Mouse (Mus musculus) R1 (cell line): ENCODE measurements around the gene Cyp2s1.

ENCODE experiments used
- DNase-seq: peaks from one replicate; pipeline ENCODE4 v3.0.0-alpha.2; 2018; ENCODE audit warnings: low read depth, low spot score

The Cyp2s1 gene

DNA sequence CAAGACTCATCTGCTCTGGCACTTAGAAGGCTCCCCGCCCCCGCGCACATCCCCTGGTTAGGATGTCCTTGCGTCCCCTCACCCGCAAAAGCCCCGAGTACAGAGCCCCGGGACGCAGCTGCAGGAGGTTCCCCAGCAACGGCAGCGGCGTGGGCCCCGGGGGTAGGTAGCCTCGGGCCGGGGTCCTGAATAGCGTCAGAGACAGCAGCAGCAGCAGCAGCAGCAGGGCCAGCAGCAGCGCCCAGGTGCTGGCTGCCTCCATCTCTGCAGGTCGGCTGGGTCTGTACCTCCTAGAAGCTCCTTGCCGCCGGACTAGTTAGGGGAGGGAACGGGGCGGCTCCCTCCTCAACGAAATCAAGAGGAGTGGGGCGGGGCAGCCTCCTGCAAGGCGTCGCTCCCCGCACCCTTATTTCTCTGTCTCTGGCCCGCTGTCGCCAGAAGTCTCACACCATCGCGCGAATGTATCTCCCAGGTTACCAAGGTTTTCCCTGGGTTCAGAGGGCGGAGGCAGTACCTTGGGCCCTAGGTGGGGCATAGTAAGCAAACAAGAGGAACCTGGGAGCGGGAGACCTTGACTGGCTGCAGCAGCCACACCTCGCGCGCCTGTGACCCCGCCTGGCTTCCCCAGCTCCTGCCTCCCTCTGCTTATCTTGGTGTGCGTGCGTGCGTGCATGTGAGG, at the start of gene Cyp2s1:
TSS of gene Cyp2s1 (minus strand) at position 673 of the 679 bp plus-strand sequence.
- DNase-seq: peak; percentile 97

DNA sequence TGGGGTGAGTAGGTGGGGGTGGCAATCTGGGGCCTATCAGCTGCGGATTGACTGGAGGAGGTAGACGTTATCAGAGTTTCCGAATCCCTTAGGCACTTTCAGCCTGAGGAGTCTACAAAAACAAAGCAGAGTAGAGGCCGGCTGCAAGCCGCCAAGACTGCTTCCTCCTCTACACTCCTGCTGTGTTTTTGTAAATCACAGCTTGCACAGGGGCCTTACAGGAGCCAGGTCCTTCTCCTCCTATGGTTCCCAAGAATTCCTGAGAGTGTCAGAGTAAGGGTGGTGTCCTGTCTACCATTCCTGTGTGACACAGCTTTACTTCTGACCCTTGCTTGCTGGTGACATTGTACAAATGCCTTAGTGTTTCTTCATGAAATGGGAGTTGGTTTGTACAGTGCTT, 48.1 kb upstream of the Cyp2s1 start:
- peak; percentile 88 for DNase-seq

DNA sequence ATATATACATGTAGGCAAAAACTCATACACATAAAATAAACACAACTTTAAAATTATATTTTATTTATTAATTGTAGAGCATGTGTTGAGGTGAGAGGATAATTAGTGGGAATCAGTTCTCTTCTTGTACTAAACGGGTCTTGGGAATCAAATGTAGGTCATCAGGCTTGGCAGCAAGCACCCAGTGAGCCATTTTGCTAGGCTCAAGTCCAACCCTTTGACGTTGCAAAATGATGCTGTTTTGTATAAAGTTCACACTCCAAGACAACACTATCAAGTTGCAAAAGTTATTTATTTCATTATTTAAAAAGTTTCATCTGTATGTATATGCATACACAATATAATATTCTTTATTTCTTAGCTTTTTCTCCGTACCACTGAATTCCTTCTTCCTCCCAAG, 47.0 kb upstream of the Cyp2s1 start:
- no peak for DNase-seq

- DNase-seq: no peak
Measured at GRCm38 (mm10) chr7:25862365-25862764, 45.7 kb upstream of the Cyp2s1 start.

DNA sequence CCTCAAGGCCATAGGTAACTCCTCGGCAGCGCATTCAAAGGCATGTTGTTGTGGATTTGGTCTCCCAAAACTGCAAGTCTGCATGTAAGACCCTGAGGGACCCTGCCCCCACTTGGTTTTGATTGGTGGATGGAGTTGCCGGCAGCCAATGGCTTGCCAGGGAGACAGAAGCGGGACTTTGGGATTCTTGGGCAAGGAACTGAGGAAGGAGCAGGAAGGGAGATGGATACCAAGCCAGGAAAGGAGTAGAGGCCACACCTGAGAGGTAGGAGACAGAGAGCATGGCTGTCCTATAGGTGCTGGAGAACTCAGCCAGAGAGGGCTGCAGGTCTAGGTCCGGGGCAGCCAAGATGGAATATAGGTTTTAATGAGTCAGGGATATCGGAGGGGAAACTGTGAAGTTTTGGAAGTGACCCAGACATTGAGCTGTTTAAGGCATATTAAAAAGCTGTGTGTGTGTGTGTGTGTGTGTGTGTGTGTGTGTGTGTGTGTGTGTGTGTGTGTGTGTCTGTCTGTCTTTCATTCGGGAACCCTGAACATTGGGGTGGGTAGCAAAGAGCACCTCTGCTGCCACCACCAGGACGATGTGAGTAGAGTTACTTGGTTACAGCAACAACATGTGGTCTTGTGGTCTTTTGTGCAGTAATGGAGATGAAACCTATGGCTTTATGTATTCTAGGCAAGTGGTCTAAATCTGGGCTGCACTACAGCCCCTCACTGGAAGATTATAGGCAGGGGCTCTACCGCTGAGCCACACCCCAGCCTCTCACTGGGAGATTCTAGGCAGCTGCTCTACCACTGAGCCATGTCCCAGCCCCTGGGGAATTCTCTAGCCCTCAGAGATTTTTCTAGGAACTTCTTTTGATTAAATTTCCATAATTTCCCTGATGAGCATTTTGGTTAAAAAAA, 43.5 kb upstream of the Cyp2s1 start:
- DNase-seq: peak; percentile 78

GRCm38 (mm10) chr7:25855082-25855481, 38.4 kb upstream of the Cyp2s1 start:
- peak; percentile 89 for DNase-seq

DNA sequence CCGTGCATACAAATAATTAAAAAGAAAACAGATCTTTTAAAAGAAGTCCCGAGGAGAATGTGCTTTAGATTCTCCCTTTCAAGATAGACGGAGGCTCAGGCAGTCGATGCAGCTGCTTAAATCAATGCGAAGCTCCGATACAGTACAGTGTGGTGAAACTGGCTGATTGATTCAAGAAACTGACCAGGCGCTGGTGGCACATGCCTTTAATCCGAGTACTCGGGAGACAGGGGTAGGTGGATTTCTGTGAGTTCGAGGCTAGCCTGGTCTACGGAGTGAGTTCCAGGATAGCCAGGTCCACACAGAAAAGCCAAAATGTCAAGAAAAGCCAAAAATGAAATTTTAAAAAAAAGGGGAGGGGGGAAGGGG, 31.7 kb upstream of the Cyp2s1 start:
- DNase-seq: peak; percentile 54

- DNase-seq: peak; percentile 94
Measured at GRCm38 (mm10) chr7:25847722-25848443, 31.2 kb upstream of the Cyp2s1 start.

- no peak for DNase-seq
Measured at GRCm38 (mm10) chr7:25844885-25845284, 28.2 kb upstream of the Cyp2s1 start.

- DNase-seq: no peak
Measured at GRCm38 (mm10) chr7:25844423-25844822, 27.7 kb upstream of the Cyp2s1 start.

DNA sequence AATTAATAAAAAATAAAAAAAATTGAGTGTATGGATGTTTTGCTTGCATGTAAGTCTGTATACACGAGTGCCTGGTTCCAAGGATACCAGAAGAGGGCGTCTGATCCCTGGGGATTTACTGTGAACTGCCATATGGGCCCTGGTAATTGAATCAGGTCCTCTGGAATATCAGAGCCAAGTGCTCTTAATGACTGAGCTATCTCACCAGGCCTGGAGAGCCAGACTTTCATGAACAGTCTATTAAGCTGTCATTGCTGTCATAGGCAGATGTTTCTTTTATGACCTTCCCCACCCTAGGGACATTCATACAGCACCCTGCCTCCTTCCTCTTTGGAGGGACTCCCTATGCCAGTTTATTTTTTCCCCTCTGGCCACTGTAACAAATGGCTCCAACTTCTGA, 26.8 kb upstream of the Cyp2s1 start:
- peak; percentile 51 for DNase-seq

- DNase-seq: peak; percentile 81
Measured at GRCm38 (mm10) chr7:25840908-25841307, 24.2 kb upstream of the Cyp2s1 start.

DNA sequence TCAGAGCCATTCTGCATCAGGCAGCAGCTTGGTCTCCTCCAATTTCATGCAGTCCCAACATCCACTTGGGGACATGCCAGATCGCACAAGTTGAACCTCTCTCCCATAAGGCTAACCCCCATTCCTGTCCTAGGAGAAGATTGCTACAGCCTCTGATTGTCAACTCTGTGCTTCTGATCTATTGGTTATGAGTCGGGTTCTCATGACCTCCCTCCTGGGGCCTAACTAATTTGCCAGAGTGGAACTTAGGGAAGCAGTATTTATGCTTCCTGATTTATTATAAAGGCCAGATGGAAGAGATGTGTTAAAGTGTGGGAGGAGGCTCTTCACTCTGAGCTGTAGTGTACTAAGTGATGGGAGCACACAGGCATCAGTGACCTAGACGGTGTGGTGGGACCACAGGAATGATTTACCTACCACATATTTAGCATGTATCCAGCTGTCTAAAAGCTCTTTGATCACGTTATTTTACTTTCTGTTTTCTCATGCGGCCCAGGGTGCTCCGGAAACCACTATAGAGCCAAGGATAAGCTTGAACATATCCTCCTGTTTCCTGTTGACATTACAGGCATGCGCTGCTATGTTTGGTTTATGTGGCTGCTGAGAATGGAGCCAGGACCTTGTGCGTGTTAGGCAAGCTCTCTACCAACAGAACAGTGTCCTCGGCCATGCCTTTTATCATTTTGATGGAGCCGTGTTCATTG, 18.6 kb upstream of the Cyp2s1 start:
- DNase-seq: no peak

- DNase-seq: no peak
Measured at GRCm38 (mm10) chr7:25831557-25832530, 15.1 kb upstream of the Cyp2s1 start.

GRCm38 (mm10) chr7:25830251-25830650, 13.5 kb upstream of the Cyp2s1 start:
- DNase-seq: no peak

GRCm38 (mm10) chr7:25827199-25827598, 10.5 kb upstream of the Cyp2s1 start:
- no peak for DNase-seq

DNA sequence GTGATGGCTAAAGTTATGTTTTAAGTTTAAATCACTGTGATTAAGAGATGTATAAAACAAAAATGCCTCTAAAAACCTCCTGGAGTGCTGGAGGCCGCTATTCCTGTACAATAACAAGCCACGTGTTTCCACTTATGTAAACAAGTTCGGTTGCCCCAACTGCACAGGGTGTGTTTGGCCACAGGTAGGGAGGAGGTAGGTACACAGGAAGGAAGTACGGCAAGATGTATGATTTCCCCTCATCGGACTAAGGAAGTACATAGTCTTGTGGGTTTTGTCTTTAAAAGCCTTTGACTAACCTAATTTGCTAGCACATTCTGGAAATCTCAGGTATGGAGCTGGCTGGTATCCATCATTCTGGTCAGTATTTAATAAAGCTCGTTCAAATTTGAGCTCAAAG, 9.3 kb upstream of the Cyp2s1 start:
- no peak for DNase-seq

GRCm38 (mm10) chr7:25825043-25825442, 8.3 kb upstream of the Cyp2s1 start:
- no peak for DNase-seq

DNA sequence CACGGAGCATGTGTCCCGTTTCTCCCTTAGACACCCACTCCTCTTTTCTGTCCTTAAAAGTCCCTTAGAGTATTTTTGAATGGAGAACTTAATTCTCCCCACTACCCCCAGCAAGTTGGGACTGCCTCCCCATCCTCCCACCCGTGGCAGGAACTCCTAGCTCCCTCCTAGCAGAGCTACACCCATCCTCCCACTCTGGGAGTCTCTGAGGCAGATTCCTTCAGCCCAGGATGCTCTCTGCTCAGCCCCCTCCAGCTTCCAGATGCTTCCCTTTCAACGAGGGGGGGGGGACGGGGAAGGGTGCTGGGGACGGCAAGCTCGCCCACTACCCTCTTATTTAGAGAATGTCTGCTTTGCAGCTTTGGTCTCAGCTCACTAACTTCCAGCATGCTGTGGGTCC, 1.1 kb downstream of the Cyp2s1 start:
- DNase-seq: no peak

DNA sequence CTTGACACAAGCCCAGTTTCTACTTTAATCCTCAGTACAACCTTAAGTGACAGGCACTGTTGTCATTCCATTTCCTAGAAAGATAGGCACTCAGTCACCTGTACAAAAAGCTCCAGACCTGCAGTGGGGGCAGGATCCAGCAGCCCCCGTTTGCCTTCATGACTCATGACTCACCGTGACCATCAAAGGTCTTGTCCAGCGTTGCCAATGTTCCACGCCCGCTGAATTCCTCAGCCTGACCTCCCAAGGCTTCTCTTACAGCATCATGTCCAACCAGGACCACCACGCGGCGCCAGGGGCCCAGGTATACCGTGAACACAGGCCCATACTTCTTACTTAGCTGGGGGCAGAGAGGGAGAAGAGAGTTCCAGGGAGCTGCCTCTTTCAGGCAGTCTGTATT, 2.0 kb downstream of the Cyp2s1 start:
- no peak for DNase-seq
